Mouse (Mus musculus) R1 (cell line): ENCODE results near the gene Grid2.

Source experiments
- DNase-seq: peaks from one replicate; pipeline ENCODE4 v3.0.0-alpha.2; 2018; ENCODE audit warnings: low read depth, low spot score

Grid2 gene

DNA sequence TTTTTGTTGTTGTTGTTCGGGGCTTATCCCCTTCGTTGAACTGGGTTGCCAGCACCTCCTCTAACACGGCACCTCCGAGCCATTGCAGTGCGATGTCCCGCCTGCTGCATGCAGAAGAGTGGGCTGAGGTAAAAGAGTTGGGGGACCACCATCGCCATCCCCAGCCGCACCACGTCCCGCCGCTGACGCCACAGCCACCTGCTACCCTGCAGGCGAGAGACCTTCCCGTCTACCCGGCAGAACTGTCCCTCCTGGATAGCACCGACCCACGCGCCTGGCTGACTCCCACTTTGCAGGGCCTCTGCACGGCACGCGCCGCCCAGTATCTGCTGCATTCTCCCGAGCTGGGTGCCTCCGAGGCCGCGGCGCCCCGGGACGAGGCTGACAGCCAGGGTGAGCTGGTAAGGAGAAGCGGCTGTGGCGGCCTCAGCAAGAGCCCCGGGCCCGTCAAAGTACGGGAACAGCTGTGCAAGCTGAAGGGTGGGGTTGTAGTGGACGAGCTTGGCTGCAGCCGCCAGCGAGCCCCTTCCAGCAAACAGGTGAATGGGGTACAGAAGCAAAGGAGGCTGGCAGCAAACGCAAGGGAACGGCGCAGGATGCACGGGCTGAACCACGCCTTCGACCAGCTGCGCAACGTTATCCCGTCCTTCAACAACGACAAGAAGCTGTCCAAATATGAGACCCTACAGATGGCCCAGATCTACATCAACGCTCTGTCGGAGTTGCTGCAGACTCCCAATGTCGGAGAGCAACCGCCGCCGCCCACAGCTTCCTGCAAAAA lies 1473.7 kb downstream of the Grid2 start:
- peak; percentile 64 for DNase-seq

- no peak for DNase-seq
Measured at GRCm38 (mm10) chr6:64730030-64730429, 1474.4 kb downstream of the Grid2 start.

DNA sequence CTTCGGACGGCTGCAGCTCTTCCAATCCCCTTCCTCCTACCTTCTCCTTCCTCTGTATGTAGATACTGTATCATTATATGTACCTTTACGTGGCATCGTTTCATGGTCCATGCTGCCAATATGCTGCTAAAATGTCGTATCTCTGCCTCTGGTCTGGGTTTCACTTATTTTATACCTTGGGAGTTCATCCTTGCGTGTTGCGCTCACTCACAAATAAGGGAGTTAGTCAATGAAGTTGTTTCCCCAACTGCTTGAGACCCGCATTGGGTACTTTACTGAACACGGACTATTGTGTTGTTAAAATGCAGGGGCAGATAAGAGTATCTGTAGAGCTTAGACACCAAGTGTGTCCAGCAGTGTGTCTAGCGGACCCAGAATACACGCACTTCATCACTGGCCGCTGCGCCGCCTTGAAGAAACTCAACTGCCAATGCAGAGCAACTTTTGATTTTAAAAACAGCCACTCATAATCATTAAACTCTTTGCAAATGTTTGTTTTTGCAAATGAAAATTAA lies 1474.9 kb downstream of the Grid2 start:
- no peak for DNase-seq

GRCm38 (mm10) chr6:64731126-64731525 lies 1475.5 kb downstream of the Grid2 start:
- DNase-seq: no peak

DNA sequence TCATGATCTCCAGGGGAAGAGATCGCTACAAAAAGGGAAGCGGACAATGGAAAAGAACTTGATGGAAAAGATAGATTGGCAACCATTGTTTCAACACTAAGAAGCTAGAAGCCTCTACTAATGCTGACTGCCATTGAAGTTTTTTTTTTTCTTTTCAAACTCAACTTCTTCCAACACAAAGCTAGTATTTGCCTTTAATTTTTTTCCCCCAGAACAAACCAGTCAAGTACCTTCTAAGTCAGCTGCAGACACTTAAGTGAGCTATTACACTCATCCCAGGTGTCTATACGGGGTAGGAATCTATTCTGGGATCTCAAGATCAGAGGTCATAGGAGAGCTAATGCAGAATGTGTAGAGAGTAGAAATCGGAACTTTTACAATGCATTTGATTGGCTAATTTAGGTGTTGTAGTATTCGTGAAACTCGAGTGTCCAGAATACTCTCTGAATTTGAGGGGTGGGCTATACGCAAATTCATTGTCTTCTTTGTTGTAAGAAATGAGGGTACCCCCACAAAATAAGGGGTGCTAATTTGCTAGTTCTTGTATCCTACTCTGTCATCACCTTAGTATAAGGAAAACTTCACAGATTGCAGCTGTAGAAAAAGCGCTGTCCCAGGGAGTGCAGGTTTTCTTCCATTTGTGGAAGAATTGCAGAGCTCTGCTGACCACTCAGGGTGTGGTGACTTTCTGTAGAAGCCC lies 1476.1 kb downstream of the Grid2 start:
- no peak for DNase-seq

DNA sequence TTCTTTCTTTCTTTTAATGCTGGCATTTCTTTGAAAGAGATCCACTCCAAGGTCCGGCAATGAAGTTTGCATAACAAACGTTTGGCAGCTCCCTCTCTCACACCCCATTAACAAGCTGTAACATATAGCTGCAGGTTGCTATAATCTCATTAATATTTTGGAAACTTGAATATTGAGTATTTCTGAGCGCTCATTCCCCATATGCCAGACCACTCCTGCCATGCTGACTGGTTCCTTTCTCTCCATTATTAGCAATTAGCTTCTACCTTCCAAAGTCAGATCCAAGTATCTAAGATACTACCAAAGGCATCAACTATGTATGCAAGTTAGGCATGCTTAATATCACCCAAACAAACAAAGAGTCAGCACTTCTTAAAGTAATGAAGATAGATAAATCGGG lies 1477.6 kb downstream of the Grid2 start:
- no peak for DNase-seq

GRCm38 (mm10) chr6:64734441-64735320 lies 1479.0 kb downstream of the Grid2 start:
- peak; percentile 61 for DNase-seq

- no peak for DNase-seq
Measured at GRCm38 (mm10) chr6:64736317-64736716, 1480.6 kb downstream of the Grid2 start.

DNA sequence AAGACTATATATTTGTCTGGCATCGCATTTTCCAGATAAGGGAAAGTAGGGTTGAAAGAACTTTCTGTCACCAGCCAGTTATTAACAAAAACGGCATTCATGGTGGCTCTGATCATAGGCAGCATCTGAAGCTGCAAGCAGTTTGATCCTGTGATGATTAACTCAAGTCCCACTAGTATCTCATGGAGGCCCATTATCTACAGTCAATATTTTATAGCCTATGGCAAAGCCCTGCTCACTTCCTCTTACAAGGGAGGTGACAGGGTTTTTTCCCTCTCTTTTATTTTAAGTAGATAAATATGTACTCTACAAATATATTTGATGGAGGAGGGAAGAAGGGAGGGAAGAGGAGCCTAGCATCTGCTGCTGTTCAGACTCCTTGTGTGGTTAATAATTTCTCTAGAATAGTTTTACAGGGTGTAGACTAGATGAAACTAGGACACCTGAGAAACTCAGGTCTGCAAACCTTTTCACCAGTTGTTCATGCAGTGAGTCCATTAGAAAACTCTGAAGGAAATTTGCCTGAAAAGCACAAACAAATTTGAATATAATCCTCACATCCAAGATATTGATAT lies 1487.3 kb downstream of the Grid2 start:
- DNase-seq: no peak
